Mouse (Mus musculus) testis, adult 2 months (tissue): Measurements from ENCODE around the gene Eps8.

Source experiments
- CTCF ChIP-seq: fragments of 200-500 bp; IDR thresholded peaks from 2 replicates; pipeline ENCODE4 v1.5.1; 2012; ENCODE audit warnings: low read depth, mild to moderate bottlenecking, inconsistent platforms, low read length, moderate library complexity; ENCODE audit not compliant: control insufficient read depth, insufficient read depth, insufficient replicate concordance
- POLR2A ChIP-seq: fragments of 200-500 bp; IDR thresholded peaks from 2 replicates; pipeline ENCODE4 v1.6.1; 2012; ENCODE audit warnings: low read depth, mild to moderate bottlenecking, inconsistent platforms, low read length, moderate library complexity; ENCODE audit not compliant: control insufficient read depth

DNA sequence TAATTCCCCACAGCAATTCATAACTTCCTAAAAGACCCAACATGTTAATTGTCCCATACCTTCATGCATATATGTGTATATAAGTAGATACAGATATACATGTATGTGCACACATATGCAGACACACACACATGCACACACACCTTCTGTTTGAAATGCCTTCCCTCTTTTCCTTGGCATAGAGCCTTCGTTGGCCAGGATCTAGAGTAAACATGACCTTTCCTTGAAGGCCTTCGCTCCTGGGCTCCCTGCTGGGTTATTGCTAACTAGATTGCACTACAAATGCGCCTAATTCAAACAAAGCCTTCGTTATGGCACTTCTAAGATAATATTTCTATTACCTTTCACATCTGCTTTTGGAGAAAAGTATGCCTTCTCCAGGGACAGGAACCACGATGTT, 20.9 kb upstream of the Eps8 start:
- no peak for TF ChIP-seq CTCF
- TF ChIP-seq POLR2A: no peak
